Mouse (Mus musculus) neural tube, embryonic 14.5 days (tissue): ENCODE measurements around the gene Bcan. TPM values are rescaled to one million over a fixed set of nuclear protein-coding genes. Genes with fewer than 3 reads are reported as not detected.

Experiments used
- ATAC-seq: fragments of 200-750 bp; cut with Nextera tagmentation; 2 replicates; pipeline ENCODE4 v1.8.0; 2017; ENCODE audit warnings: low read depth, mild to moderate bottlenecking, moderate TSS enrichment, moderate library complexity
- H3K27ac ChIP-seq: fragments of 300-500 bp; sonication (generic); 2 replicates; pipeline ENCODE4 v1.5.1; 2014; ENCODE audit warnings: low read depth, mild to moderate bottlenecking, control low read depth, low read length, moderate library complexity, mixed read lengths
- H3K27me3 ChIP-seq: fragments of 300-500 bp; sonication (generic); 2 replicates; pipeline ENCODE4 v1.6.1; 2014; ENCODE audit warnings: low read length; ENCODE audit not compliant: control insufficient read depth, insufficient read depth
- H3K36me3 ChIP-seq: fragments of 300-500 bp; sonication (generic); 2 replicates; pipeline ENCODE4 v1.6.1; 2014; ENCODE audit warnings: low read length, mixed read lengths; ENCODE audit not compliant: control insufficient read depth, insufficient read depth
- H3K4me1 ChIP-seq: fragments of 300-500 bp; sonication (generic); 2 replicates; pipeline ENCODE4 v1.6.1; 2014; ENCODE audit warnings: low read length; ENCODE audit not compliant: control insufficient read depth, insufficient read depth
- H3K4me2 ChIP-seq: fragments of 300-500 bp; sonication (generic); 2 replicates; pipeline ENCODE4 v1.6.1; 2014; ENCODE audit warnings: mild to moderate bottlenecking, low read depth, low read length, control low read depth
- H3K4me3 ChIP-seq: fragments of 300-500 bp; sonication (generic); 2 replicates; pipeline ENCODE4 v1.5.1; 2014; ENCODE audit warnings: low read depth, low read length, control low read depth, mixed read lengths
- H3K9ac ChIP-seq: fragments of 300-500 bp; sonication (generic); replicated peaks from 2 replicates; pipeline ENCODE4 v1.6.1; 2014; ENCODE audit warnings: low read depth, mild to moderate bottlenecking, control low read depth, low read length, mixed read lengths
- H3K9me3 ChIP-seq: fragments of 300-500 bp; sonication (generic); 2 replicates; pipeline ENCODE4 v1.6.1; 2016; ENCODE audit warnings: low read length; ENCODE audit not compliant: control insufficient read depth
- WGBS: fragments of 180-500 bp; shearing (Covaris S2); extraction: QIAGEN DNeasy Blood & Tissue Kit; methylation state at CpG from one replicate; pipeline ENCODE4 v1.1.7; 2014; 5-methylcytosine and 5-hydroxymethylcytosine counted together
- polyA plus RNA-seq: library from polyadenylated mRNA; unstranded; fragments of >200 nt; fragmentation: Nextera tagmentation; extraction: Ambion mirVana; gene quantifications from 2 replicates; pipeline ENCODE4 v1.2.1, GENCODE M21; 2014

Gene Bcan
- 79.5 and 107 TPM in 2 replicates for polyA plus RNA-seq

- H3K9ac ChIP-seq, result peak within 1 kb of the TSS; percentile 49
- H3K27me3 ChIP-seq, result peaks cover 68% of the 10 kb centered on the region
- H3K4me1 ChIP-seq, result peaks cover 25% of the 10 kb centered on the region
- H3K4me3 ChIP-seq, result peak within 1 kb of the TSS; percentile 36
- H3K27ac ChIP-seq, result peak within 1 kb of the TSS; percentile 48
- ATAC-seq, result 0 out of 2 replicates have a peak, but pooled peaks have one; percentile 13
- no peaks in the 10 kb centered on the region for H3K36me3 ChIP-seq
- no peaks in the 10 kb centered on the region for H3K9me3 ChIP-seq
- peak within 1 kb of the TSS; percentile 67 for H3K4me2 ChIP-seq
- WGBS, result under 1% methylated on average over 38 of the region's 39 CpGs
Measured at GRCm38 (mm10) chr3:88000181-88000580, at the start of gene Bcan. Gene Bcan (minus strand): TSS chr3:88000230.

- no peak overlapping the region for H3K27ac ChIP-seq
- H3K27me3 ChIP-seq, result no peaks in the 10 kb centered on the region
- H3K9ac ChIP-seq, result no peak overlapping the region
- ATAC-seq, result no peak
- 94% methylated on average over 3 of the region's 3 CpGs for WGBS
- H3K4me1 ChIP-seq, result no peaks in the 10 kb centered on the region
- H3K9me3 ChIP-seq, result no peaks in the 10 kb centered on the region
- H3K36me3 ChIP-seq, result peaks cover 8% of the 10 kb centered on the region
- no peak overlapping the region for H3K4me2 ChIP-seq
- no peak overlapping the region for H3K4me3 ChIP-seq
Measured at GRCm38 (mm10) chr3:88049532-88049931, 49.5 kb upstream of the Bcan start.

GRCm38 (mm10) chr3:88042661-88043421 is 42.8 kb upstream of the Bcan start, which contains the start of gene Gpatch4:
Gene Gpatch4 (plus strand): TSS chr3:88043108.
- peak within 1 kb of the TSS; percentile 39; the same call in 1 of the 2 replicates for H3K27ac ChIP-seq
- peak within 1 kb of the TSS; percentile 55 for H3K9ac ChIP-seq
- peak; percentile 91 for ATAC-seq
- peak within 1 kb of the TSS; percentile 73 for H3K4me2 ChIP-seq
- H3K4me1 ChIP-seq, result peaks cover 6% of the 10 kb centered on the region; the same call in 1 of the 2 replicates
- no peaks in the 10 kb centered on the region; the same call in 1 of the 2 replicates for H3K27me3 ChIP-seq
- H3K4me3 ChIP-seq, result peak within 1 kb of the TSS; percentile 59
- WGBS, result 11% methylated on average over 36 of the region's 36 CpGs
- no peaks in the 10 kb centered on the region for H3K36me3 ChIP-seq
- no peaks in the 10 kb centered on the region for H3K9me3 ChIP-seq

GRCm38 (mm10) chr3:88035561-88036293 is 35.7 kb upstream of the Bcan start:
- Histone ChIP-seq H3K4me3 (no peak overlapping the region), H3K27ac (no peak overlapping the region), H3K9ac (no peak overlapping the region), H3K27me3 (peaks cover 2% of the 10 kb centered on the region; the same call in 1 of the 2 replicates), H3K4me2 (no peak overlapping the region), H3K36me3 (no peaks in the 10 kb centered on the region), H3K9me3 (no peaks in the 10 kb centered on the region), H3K4me1 (no peaks in the 10 kb centered on the region)
- ATAC-seq, result no peak
- WGBS, result 58% methylated on average over 1 of the region's 1 CpGs

GRCm38 (mm10) chr3:88033506-88033905 is 33.5 kb upstream of the Bcan start:
- H3K27me3 ChIP-seq, result 0 out of 2 replicates have a peak, but pooled peaks cover 2% of the 10 kb centered on the region
- no peak overlapping the region for H3K4me3 ChIP-seq
- no peak for ATAC-seq
- no peaks in the 10 kb centered on the region for H3K36me3 ChIP-seq
- no peaks in the 10 kb centered on the region for H3K4me1 ChIP-seq
- no peak overlapping the region for H3K27ac ChIP-seq
- no peak overlapping the region for H3K4me2 ChIP-seq
- H3K9me3 ChIP-seq, result no peaks in the 10 kb centered on the region
- no peak overlapping the region for H3K9ac ChIP-seq
- 66% methylated on average over 5 of the region's 5 CpGs for WGBS

- WGBS, result 13% methylated on average over 19 of the region's 19 CpGs
- ATAC-seq, result no peak
- H3K4me1 ChIP-seq, result no peaks in the 10 kb centered on the region
- H3K4me2 ChIP-seq, result no peak overlapping the region
- no peak overlapping the region for H3K9ac ChIP-seq
- H3K27ac ChIP-seq, result no peak overlapping the region
- no peaks in the 10 kb centered on the region for H3K9me3 ChIP-seq
- peaks cover 6% of the 10 kb centered on the region for H3K27me3 ChIP-seq
- no peak overlapping the region for H3K4me3 ChIP-seq
- no peaks in the 10 kb centered on the region for H3K36me3 ChIP-seq
Measured at GRCm38 (mm10) chr3:88030608-88031395, 30.8 kb upstream of the Bcan start.

- Histone ChIP-seq H3K27ac (no peak within 1 kb of the TSS), H3K4me3 (no peak within 1 kb of the TSS), H3K4me2 (no peak within 1 kb of the TSS), H3K9me3 (no peaks in the 10 kb centered on the region), H3K27me3 (peaks cover 34% of the 10 kb centered on the region), H3K36me3 (no peaks in the 10 kb centered on the region), H3K9ac (no peak within 1 kb of the TSS), H3K4me1 (peaks cover 7% of the 10 kb centered on the region; the same call in 1 of the 2 replicates)
- no peak for ATAC-seq
- 41% methylated on average over 5 of the region's 5 CpGs for WGBS
Measured at GRCm38 (mm10) chr3:88027434-88028186, 27.6 kb upstream of the Bcan start, which contains the start of gene Hapln2. Gene Hapln2 (minus strand): TSS chr3:88027583.

- no peak overlapping the region for H3K4me2 ChIP-seq
- 63% methylated on average over 7 of the region's 7 CpGs for WGBS
- H3K36me3 ChIP-seq, result no peaks in the 10 kb centered on the region
- H3K27me3 ChIP-seq, result peaks cover 41% of the 10 kb centered on the region
- H3K9ac ChIP-seq, result no peak overlapping the region
- peaks cover 7% of the 10 kb centered on the region; the same call in 1 of the 2 replicates for H3K4me1 ChIP-seq
- no peak overlapping the region for H3K4me3 ChIP-seq
- H3K9me3 ChIP-seq, result no peaks in the 10 kb centered on the region
- ATAC-seq, result no peak
- no peak overlapping the region for H3K27ac ChIP-seq
Measured at GRCm38 (mm10) chr3:88026823-88027222, 26.8 kb upstream of the Bcan start.
